ENCODE assay signal across 8 mouse cellular contexts in genomic region chr7:127716992-127717391, GRCm38 (mm10). TPM values are rescaled to one million over a fixed set of nuclear protein-coding genes. Genes with fewer than 3 reads are reported as not detected.
A peak's percentile ranks its signal among the peaks of the same experiment; 100 is the strongest.
DNase-seq lines count a peak whose midpoint lies in the region; ATAC-seq lines count a peak whose summit lies in the region.

No protein-coding gene starts in this region.

- WGBS in forebrain, embryonic 13.5 days = under 1% methylated on average over 37 of the region's 41 CpGs
- WGBS in liver, embryonic 16.5 days (ENCODE audit: insufficient replicate concordance) = 1% methylated on average over 41 of the region's 41 CpGs
- WGBS in stomach, embryonic 14.5 days = 2% methylated on average over 35 of the region's 41 CpGs

- peak overlapping the region; percentile 36 for H3K4me3 ChIP-seq in forebrain, embryonic 13.5 days
- H3K4me3 ChIP-seq in liver, embryonic 16.5 days (ENCODE audit: low read depth, low read length) = peak overlapping the region; percentile 28
- H3K4me3 ChIP-seq in stomach, embryonic 14.5 days (ENCODE audit: low read depth, low read length) = peak overlapping the region; percentile 18

- H3K9me3 ChIP-seq in forebrain, embryonic 13.5 days (replicated peaks) = no peaks in the 10 kb centered on the region
- H3K9me3 ChIP-seq in liver, embryonic 16.5 days (replicated peaks; ENCODE audit: control insufficient read depth, low read length) = no peaks in the 10 kb centered on the region
- H3K9me3 ChIP-seq in stomach, embryonic 14.5 days (ENCODE audit: control insufficient read depth, low read depth, low read length) = no peaks in the 10 kb centered on the region

- no peaks in the 10 kb centered on the region for H3K27me3 ChIP-seq in forebrain, embryonic 13.5 days
- peaks cover 6% of the 10 kb centered on the region for H3K27me3 ChIP-seq in liver, embryonic 16.5 days (ENCODE audit: control insufficient read depth, insufficient read depth, low read depth, low read length)
- no peaks in the 10 kb centered on the region for H3K27me3 ChIP-seq in stomach, embryonic 14.5 days (ENCODE audit: control insufficient read depth, insufficient read depth, low read length)

- H3K4me1 ChIP-seq in forebrain, embryonic 13.5 days = peaks cover 23% of the 10 kb centered on the region
- peaks cover 17% of the 10 kb centered on the region for H3K4me1 ChIP-seq in liver, embryonic 16.5 days (ENCODE audit: control insufficient read depth, low read depth, low read length)
- peaks cover 4% of the 10 kb centered on the region; the same call in 1 of the 2 replicates for H3K4me1 ChIP-seq in stomach, embryonic 14.5 days (ENCODE audit: control insufficient read depth, insufficient read depth, low read length)

- intact Hi-C loops in heart, postnatal 10 days (cut with DNase I) = no loop called here

- peak; percentile 61 for ATAC-seq in forebrain, embryonic 13.5 days
- peak; percentile 60 for ATAC-seq in liver, embryonic 16.5 days (ENCODE audit: low read depth)
- peak; percentile 8; the same call in 1 of the 2 replicates for ATAC-seq in stomach, embryonic 14.5 days (ENCODE audit: insufficient number of reproducible peaks, insufficient read depth, low FRiP score, low read depth)

- peak; percentile 49 for DNase-seq in CD4-positive helper T cell, adult 2 months (ENCODE audit: low read depth, low spot score)
- peak; percentile 81 for DNase-seq in cerebellum, adult 11-12 months
- peak; percentile 76 to 78 for DNase-seq in heart, postnatal 10 days
- peak; percentile 75 to 84 for DNase-seq in kidney, postnatal 25 days
- peak; percentile 80 for DNase-seq in neural tube, embryonic 10.5 days (ENCODE audit: extremely low spot score, low spot score)

- H3K36me3 ChIP-seq in forebrain, embryonic 13.5 days (ENCODE audit: poor library complexity, severe bottlenecking) = no peaks in the 10 kb centered on the region
- H3K36me3 ChIP-seq in liver, embryonic 16.5 days (ENCODE audit: control insufficient read depth, insufficient read depth) = no peaks in the 10 kb centered on the region
- H3K36me3 ChIP-seq in stomach, embryonic 14.5 days (ENCODE audit: control insufficient read depth, insufficient read depth, low read length) = no peaks in the 10 kb centered on the region

- peak overlapping the region; percentile 65 for H3K4me2 ChIP-seq in forebrain, embryonic 13.5 days
- peak overlapping the region; percentile 54 for H3K4me2 ChIP-seq in liver, embryonic 16.5 days (ENCODE audit: low read depth, low read length)
- H3K4me2 ChIP-seq in stomach, embryonic 14.5 days (replicated peaks; ENCODE audit: low read depth, low read length) = peak overlapping the region; percentile 47

- H3K9ac ChIP-seq in forebrain, embryonic 13.5 days = peak overlapping the region; percentile 66
- 0 out of 2 replicates have a peak overlapping the region, but pooled peaks have one; percentile 5 for H3K9ac ChIP-seq in liver, embryonic 16.5 days (ENCODE audit: low read depth, low read length)
- peak overlapping the region; percentile 8; the same call in 1 of the 2 replicates for H3K9ac ChIP-seq in stomach, embryonic 14.5 days (replicated peaks; ENCODE audit: low read depth, low read length)

- H3K27ac ChIP-seq in forebrain, embryonic 13.5 days = no peak overlapping the region
- H3K27ac ChIP-seq in liver, embryonic 16.5 days (ENCODE audit: low read length) = no peak overlapping the region
- H3K27ac ChIP-seq in stomach, embryonic 14.5 days (ENCODE audit: low read length) = no peak overlapping the region

RNA-seq across cellular contexts. Expression of gene Ctf1, which starts 4.5 kb away (rescaled TPM):
- 3.8 and 4.4 TPM in 2 replicates for polyA plus RNA-seq in forebrain, embryonic 13.5 days (2015; fragmentation: Nextera tagmentation; extraction: Ambion mirVana)
- 1 to 10 TPM; 4.6 to 7.5 TPM for total RNA-seq in heart, postnatal 10 days (2021)
- 2.0 and 2.5 TPM in 2 replicates for polyA plus RNA-seq in liver, embryonic 16.5 days (2015; fragmentation: Nextera tagmentation; extraction: Ambion mirVana)
- 20.1 and 22.1 TPM in 2 replicates for polyA plus RNA-seq in stomach, embryonic 14.5 days (2014; fragmentation: Nextera tagmentation; extraction: Ambion mirVana)

RNA-seq across cellular contexts. Expression of gene Bcl7c, which starts 8.3 kb away (rescaled TPM):
- 36.6 and 40.8 TPM in 2 replicates for polyA plus RNA-seq in forebrain, embryonic 13.5 days (2015; fragmentation: Nextera tagmentation; extraction: Ambion mirVana)
- total RNA-seq in heart, postnatal 10 days (2021) = 10 to 100 TPM; 60.5 to 62.9 TPM
- polyA plus RNA-seq in liver, embryonic 16.5 days (2015; fragmentation: Nextera tagmentation; extraction: Ambion mirVana) = 16.8 and 17.0 TPM in 2 replicates
- 57.8 and 65.2 TPM in 2 replicates for polyA plus RNA-seq in stomach, embryonic 14.5 days (2014; fragmentation: Nextera tagmentation; extraction: Ambion mirVana)

RNA-seq across cellular contexts. Expression of gene Ctf2, which starts 15.0 kb away (rescaled TPM):
- 0.19 and 0.36 TPM in 2 replicates for polyA plus RNA-seq in forebrain, embryonic 13.5 days (2015; fragmentation: Nextera tagmentation; extraction: Ambion mirVana)
- total RNA-seq in heart, postnatal 10 days (2021) = not detected
- polyA plus RNA-seq in liver, embryonic 16.5 days (2015; fragmentation: Nextera tagmentation; extraction: Ambion mirVana) = 0.05 TPM in 2 replicates
- polyA plus RNA-seq in stomach, embryonic 14.5 days (2014; fragmentation: Nextera tagmentation; extraction: Ambion mirVana) = 0.32 and 0.66 TPM in 2 replicates

RNA-seq across cellular contexts. Expression of gene Fbxl19, which starts 27.4 kb away (rescaled TPM):
- polyA plus RNA-seq in forebrain, embryonic 13.5 days (2015; fragmentation: Nextera tagmentation; extraction: Ambion mirVana) = 7.7 and 9.6 TPM in 2 replicates
- total RNA-seq in heart, postnatal 10 days (2021) = 1 to 10 TPM; 5.6 to 6.2 TPM
- polyA plus RNA-seq in liver, embryonic 16.5 days (2015; fragmentation: Nextera tagmentation; extraction: Ambion mirVana) = 1.9 and 2.0 TPM in 2 replicates
- polyA plus RNA-seq in stomach, embryonic 14.5 days (2014; fragmentation: Nextera tagmentation; extraction: Ambion mirVana) = 3.9 and 6.2 TPM in 2 replicates

RNA-seq across cellular contexts. Expression of gene Orai3, which starts 52.6 kb away (rescaled TPM):
- 4.8 and 5.4 TPM in 2 replicates for polyA plus RNA-seq in forebrain, embryonic 13.5 days (2015; fragmentation: Nextera tagmentation; extraction: Ambion mirVana)
- 10 to 100 TPM; 18.0 to 20.9 TPM for total RNA-seq in heart, postnatal 10 days (2021)
- 11.2 and 12.9 TPM in 2 replicates for polyA plus RNA-seq in liver, embryonic 16.5 days (2015; fragmentation: Nextera tagmentation; extraction: Ambion mirVana)
- polyA plus RNA-seq in stomach, embryonic 14.5 days (2014; fragmentation: Nextera tagmentation; extraction: Ambion mirVana) = 19.6 and 24.8 TPM in 2 replicates

Comparison
In these comparisons a context has a peak if more than half of its experiments do, and no peak if none do; other contexts are left out.
1. ATAC-seq: peak in every context shown above with its lines; median percentile 61 in forebrain, embryonic 13.5 days; 60 in liver, embryonic 16.5 days; 8 in stomach, embryonic 14.5 days.
2. H3K9ac ChIP-seq: peak in every context shown above with its lines; median percentile 66 in forebrain, embryonic 13.5 days; 8 in stomach, embryonic 14.5 days; 5 in liver, embryonic 16.5 days.